Mouse (Mus musculus): ENCODE measurements around the gene Polk. TPM values are rescaled to one million over a fixed set of nuclear protein-coding genes. Genes with fewer than 3 reads are reported as not detected.
A peak's percentile ranks its signal among the peaks of the same experiment; 100 is the strongest.

Gene Polk
- total RNA-seq, 1 experiment from 2014 or later = 14.5 TPM

DNA sequence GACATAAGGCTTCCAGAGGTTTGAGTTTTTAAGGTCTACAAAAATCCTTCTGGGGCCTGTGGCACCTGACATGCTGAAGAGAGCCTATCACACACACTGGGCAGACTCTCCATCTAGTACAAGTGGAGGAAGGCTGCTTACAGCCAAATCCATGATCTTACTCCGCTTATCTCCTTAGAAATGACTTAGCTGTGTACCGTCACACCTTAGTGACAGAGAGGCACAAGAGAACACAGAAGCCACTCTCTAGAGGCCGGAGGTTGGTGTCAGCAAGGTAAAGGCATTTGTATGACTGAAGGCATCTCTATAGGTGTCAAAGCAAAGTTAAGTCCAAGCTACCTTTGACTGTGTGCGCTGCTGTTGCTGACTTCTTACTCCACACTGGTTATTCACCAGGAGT lies 101.9 kb downstream of the Polk start:
- no peak for ATAC-seq (replicated peaks in 1 of 2; ENCODE audit: insufficient read depth in 1 of 2, low FRiP score in 2 of 2, low TSS enrichment in 1 of 2, low read depth in 1 of 2, poor library complexity in 2 of 2, severe bottlenecking in 2 of 2)

DNA sequence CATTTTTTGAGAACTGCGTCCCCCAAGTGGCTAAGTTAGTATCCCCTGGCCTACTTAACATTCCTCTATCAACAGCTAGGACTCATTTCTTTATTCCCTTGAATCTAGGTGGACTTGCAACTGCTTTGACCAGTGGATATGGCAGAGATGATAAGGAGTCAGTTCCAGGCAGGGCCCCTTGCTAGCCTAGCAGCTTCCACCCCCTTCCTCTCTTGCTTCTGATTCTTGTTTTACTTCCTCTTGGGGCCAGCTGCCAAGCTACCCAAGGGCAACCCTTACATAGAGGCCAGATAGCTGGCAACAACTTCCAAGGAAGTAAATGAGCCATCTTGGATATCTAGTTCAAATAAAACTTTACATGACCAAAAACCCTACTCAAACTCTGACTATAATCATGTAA lies 105.5 kb downstream of the Polk start:
- no peak for ATAC-seq (replicated peaks in 1 of 2; ENCODE audit: insufficient read depth in 1 of 2, low FRiP score in 2 of 2, low TSS enrichment in 1 of 2, low read depth in 1 of 2, poor library complexity in 2 of 2, severe bottlenecking in 2 of 2)

DNA sequence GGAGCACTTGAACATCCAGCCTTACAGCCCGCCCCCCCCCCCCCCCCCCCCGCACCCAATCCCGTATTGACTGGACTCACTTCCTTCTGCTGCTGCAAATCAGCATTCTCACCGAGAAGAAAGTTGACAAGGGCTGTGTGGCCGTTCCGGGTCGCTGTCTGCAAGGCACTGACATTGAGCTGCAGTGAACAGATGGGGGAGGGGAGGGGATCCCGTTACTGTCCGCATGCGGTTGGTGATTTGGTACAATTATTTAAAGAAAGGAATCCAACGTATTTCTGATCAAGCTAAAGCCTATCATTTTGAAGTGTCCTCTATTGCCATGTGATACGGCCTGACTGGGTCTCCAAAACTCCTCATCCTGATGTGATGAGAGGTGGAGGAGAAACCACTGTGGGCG lies 106.6 kb downstream of the Polk start:
- no peak for ATAC-seq (replicated peaks in 1 of 2; ENCODE audit: insufficient read depth in 1 of 2, low FRiP score in 2 of 2, low TSS enrichment in 1 of 2, low read depth in 1 of 2, poor library complexity in 2 of 2, severe bottlenecking in 2 of 2)

DNA sequence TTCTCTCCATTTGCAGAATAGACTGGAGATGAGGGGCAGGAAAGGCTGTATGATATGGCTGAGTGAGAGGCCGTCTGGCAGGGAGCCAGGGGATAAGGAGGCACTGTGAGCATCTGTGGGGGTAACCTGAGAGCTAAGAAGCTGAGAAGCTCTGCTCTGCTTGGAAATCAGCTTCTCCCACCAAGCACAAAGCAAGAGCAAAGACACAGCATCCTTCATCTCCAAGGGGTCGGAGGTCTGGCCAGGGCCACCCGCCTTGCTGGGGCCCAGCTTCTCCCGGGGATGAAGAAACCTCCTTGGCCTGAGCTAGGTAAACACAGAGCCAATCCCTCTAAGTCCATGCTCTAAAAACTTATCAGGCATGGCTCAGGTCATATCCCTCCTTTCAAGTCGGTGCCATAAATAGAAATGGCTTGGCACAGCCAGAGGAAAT lies 107.5 kb downstream of the Polk start:
- ATAC-seq (replicated peaks in 1 of 2; ENCODE audit: insufficient read depth in 1 of 2, low FRiP score in 2 of 2, low TSS enrichment in 1 of 2, low read depth in 1 of 2, poor library complexity in 2 of 2, severe bottlenecking in 2 of 2) = no peak

DNA sequence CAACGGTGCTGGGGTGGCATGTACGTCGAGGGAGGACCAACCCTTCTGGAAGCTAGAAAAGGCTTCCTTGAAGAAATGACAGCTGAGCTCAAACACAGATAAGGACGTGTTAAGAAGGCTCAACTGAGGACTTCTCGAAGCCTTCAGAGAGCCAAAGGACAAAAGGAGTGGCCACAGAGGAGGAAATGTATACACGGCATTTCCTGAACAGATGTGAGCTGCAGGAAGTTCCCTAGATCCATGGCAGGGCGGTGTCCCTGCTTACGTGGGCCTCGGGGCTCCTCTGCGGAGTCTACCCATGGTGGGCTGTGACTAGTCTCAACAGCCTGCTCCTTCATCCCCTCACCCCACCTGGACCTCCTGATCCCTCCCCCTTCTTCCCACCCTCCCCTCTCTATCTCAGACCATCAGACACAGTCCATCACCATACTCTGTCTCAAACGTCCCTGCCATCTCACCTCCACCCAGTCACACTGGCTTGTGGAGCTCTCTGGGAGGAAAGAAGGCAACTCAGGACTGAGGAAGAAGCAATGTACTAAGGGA lies 108.7 kb downstream of the Polk start:
- peak; percentile 61 to 63; a peak in 3 of 4 replicates for ATAC-seq (replicated peaks in 1 of 2; ENCODE audit: insufficient read depth in 1 of 2, low FRiP score in 2 of 2, low TSS enrichment in 1 of 2, low read depth in 1 of 2, poor library complexity in 2 of 2, severe bottlenecking in 2 of 2)

DNA sequence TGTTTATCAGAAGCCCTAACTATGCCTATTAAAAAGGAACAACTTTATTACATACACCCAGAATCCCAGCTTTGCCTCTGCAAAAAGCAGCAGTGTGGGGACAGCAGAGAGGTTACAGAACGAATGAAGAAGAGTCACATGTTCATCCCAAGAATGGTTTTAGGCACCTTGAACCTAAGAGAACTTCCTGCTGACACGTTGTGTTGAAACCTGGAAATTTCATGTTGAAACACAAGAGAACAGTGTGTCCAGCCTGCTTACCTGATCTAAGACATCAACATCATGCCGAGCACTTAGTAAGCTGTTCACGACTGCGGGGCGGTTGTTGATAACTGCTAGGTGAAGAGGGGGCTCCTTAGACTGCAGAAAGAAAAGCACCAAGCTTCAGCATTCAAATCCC lies 109.3 kb downstream of the Polk start:
- no peak for ATAC-seq (replicated peaks in 1 of 2; ENCODE audit: insufficient read depth in 1 of 2, low FRiP score in 2 of 2, low TSS enrichment in 1 of 2, low read depth in 1 of 2, poor library complexity in 2 of 2, severe bottlenecking in 2 of 2)

DNA sequence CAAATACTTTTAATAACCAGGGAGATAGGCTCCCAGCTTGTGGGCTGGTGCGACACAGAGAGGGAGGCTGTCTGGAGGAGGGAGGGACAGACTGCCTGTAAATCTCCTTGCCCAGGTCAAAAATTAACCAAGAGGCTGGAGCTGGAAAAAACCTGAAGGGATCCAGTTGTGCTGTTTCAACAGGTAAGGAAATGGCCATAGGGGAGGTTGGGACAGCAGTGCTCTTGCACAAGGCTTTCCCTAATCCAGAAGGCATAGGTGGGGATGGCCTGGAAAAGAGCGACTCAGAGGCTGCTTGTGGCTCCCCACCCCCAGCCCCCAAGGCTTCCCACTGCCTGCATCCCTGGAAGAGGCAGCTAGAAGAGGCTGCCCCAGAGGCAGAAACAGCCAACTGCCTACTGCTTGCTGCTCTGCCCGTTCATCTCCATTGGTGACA lies 110.0 kb downstream of the Polk start:
- ATAC-seq (replicated peaks in 1 of 2; ENCODE audit: insufficient read depth in 1 of 2, low FRiP score in 2 of 2, low TSS enrichment in 1 of 2, low read depth in 1 of 2, poor library complexity in 2 of 2, severe bottlenecking in 2 of 2) = no peak

DNA sequence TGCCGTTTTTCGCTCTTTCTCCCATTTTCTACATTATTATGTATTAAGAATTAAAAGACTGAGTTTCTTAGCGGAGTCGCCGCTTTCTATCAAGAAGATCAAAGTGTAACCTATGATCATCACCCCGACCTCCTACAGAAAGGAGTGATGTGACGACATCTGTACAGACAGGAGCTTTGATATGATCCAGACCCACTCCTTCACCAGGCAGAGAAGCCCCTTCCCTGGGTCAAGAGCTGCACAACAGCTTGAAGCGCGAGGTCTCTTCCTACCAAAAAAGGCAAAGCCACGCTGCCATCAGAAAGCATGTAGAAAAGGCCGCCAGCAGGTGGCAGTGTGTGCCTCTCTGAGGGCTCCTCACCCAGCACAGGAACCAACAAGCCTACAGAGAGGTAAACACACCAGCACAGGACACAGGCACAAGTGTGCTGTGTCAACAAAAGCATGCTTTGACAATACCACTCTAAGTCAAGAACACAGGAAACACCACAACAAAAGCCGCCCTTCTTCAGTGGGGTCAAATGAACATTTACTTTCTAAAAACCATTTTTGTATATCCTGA lies 110.7 kb downstream of the Polk start:
- ATAC-seq (replicated peaks in 1 of 2; ENCODE audit: insufficient read depth in 1 of 2, low FRiP score in 2 of 2, low TSS enrichment in 1 of 2, low read depth in 1 of 2, poor library complexity in 2 of 2, severe bottlenecking in 2 of 2) = peak; percentile 68 to 70; a peak in 3 of 4 replicates

Other genes starting within 250 kb of the Polk start
- 14.8 and 15.0 TPM in 2 replicates for gene Poc5, start 154.3 kb downstream of the Polk start, total RNA-seq (2017)
- gene Ankdd1b, start 71.4 kb downstream of the Polk start, total RNA-seq (2017) = 0.25 TPM in 1 of 2 replicates, not detected in the other
- not detected in 2 replicates for gene Gm17622, start 51.8 kb downstream of the Polk start, total RNA-seq (2017)
- 73.1 and 90.3 TPM in 2 replicates for gene Col4a3bp, start within 50 bp of the Polk start, total RNA-seq (2017)
- 75.0 and 76.9 TPM in 2 replicates for gene Hmgcr, start 128.4 kb upstream of the Polk start, total RNA-seq (2017)
- gene Ankrd31, start 205.7 kb upstream of the Polk start, total RNA-seq (2017) = not detected in 2 replicates

Measured in hematopoietic stem cell, adult 5-6 weeks (primary cell).